Mouse (Mus musculus): ENCODE data around the gene Ube2h. TPM values are rescaled to one million over a fixed set of nuclear protein-coding genes. Genes with fewer than 3 reads are reported as not detected.

Gene Ube2h
- polyA plus RNA-seq, 1 experiment, result 92.8 TPM

GRCm38 (mm10) chr6:30300901-30301300, 3.4 kb downstream of the Ube2h start:
- Histone ChIP-seq H3K4me1 (ENCODE audit: control insufficient read depth, insufficient read depth, low read length) (peaks cover 3% of the 10 kb centered on the region; the same call in 1 of the 2 replicates), H3K27ac (ENCODE audit: insufficient read depth, low read length) (peak overlapping the region; percentile 78), H3K4me3 (ENCODE audit: insufficient read depth, low read length) (peak overlapping the region; percentile 34)
- TF ChIP-seq CTCF (IDR thresholded peaks at IDR 0.05; ENCODE audit: borderline replicate concordance, insufficient read depth, low read length) (no peak), POLR2A (IDR thresholded peaks at IDR 0.05; ENCODE audit: low read depth, low read length) (0 out of 2 replicates have a peak, but pooled peaks have one; percentile 33)

DNA sequence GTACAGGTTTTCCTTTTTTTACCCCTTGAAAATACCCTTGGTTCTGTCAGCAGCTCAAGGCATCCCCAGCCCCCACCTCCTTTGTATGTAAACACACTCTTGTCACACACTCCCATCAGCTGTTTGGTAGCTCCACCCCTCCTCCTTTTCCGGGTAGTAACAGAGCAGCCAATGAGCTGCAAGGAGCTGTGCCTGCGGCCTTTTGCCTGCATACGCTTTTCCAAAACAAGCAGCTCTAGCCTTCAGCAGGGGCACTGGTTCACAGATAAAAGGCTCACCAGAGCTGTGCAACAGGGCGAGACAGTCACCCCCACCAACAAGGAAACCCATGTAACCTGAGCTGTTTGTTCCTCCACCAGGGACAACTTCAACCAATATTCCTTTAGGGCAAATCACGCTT, 4.0 kb downstream of the Ube2h start:
- no peak for TF ChIP-seq CTCF (IDR thresholded peaks at IDR 0.05; ENCODE audit: borderline replicate concordance, insufficient read depth, low read length)
- TF ChIP-seq POLR2A (IDR thresholded peaks at IDR 0.05; ENCODE audit: low read depth, low read length), result 0 out of 2 replicates have a peak, but pooled peaks have one; percentile 29
- H3K4me1 ChIP-seq (ENCODE audit: control insufficient read depth, insufficient read depth, low read length), result peaks cover 3% of the 10 kb centered on the region; the same call in 1 of the 2 replicates
- H3K27ac ChIP-seq (ENCODE audit: insufficient read depth, low read length), result peak overlapping the region; percentile 78
- peak overlapping the region; percentile 15; the same call in 1 of the 2 replicates for H3K4me3 ChIP-seq (ENCODE audit: insufficient read depth, low read length)

DNA sequence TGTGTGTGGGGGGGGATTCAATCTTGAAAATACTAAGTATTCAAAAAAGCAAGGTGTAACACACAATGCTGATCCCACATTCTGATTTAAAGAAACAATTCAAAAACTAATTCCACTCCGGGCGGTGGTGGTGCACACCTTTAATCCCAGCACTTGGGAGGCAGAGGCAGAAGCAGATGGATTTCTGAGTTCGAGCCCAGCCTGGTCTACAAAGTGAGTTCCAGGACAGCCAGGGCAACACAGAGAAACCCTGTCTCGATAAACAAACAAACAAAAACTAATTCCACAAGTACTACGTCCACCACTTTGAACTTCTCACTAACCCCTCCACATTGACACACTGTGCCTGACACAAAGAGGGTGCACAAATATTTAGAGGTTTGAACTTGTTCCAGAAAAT, 4.7 kb downstream of the Ube2h start:
- no peak overlapping the region for H3K4me3 ChIP-seq (ENCODE audit: insufficient read depth, low read length)
- peaks cover 3% of the 10 kb centered on the region; the same call in 1 of the 2 replicates for H3K4me1 ChIP-seq (ENCODE audit: control insufficient read depth, insufficient read depth, low read length)
- TF ChIP-seq POLR2A (IDR thresholded peaks at IDR 0.05; ENCODE audit: low read depth, low read length) (no peak), CTCF (IDR thresholded peaks at IDR 0.05; ENCODE audit: borderline replicate concordance, insufficient read depth, low read length) (no peak)
- peak overlapping the region; percentile 6; the same call in 1 of the 2 replicates for H3K27ac ChIP-seq (ENCODE audit: insufficient read depth, low read length)

- TF ChIP-seq POLR2A (IDR thresholded peaks at IDR 0.05; ENCODE audit: low read depth, low read length), result no peak
- TF ChIP-seq CTCF (IDR thresholded peaks at IDR 0.05; ENCODE audit: borderline replicate concordance, insufficient read depth, low read length), result no peak
- H3K4me1 ChIP-seq (ENCODE audit: control insufficient read depth, insufficient read depth, low read length), result peaks cover 3% of the 10 kb centered on the region; the same call in 1 of the 2 replicates
- no peak overlapping the region for H3K27ac ChIP-seq (ENCODE audit: insufficient read depth, low read length)
- H3K4me3 ChIP-seq (ENCODE audit: insufficient read depth, low read length), result no peak overlapping the region
These were observed 5.2 kb downstream of the Ube2h start for GRCm38 (mm10) chr6:30299116-30299515.

DNA sequence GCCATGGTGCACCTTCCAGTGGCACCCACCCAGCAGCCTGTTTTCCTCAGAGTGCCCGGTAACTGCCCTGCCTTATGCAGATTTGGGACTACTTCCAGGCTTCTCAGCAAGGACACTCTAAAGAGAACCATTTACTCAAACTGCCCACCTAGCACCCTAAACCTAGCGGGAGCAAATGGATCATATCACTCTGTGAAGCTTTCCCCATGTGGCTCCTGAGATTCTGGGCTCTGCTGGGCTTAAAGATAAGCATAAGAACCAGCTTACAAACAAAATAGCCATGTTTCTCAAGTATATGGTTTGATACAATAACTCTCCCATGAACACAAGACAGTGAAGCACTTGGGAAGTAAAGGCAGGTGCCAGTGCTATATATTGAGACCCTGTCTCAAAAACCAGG, 11.8 kb downstream of the Ube2h start:
- Histone ChIP-seq H3K4me3 (ENCODE audit: insufficient read depth, low read length) (no peak overlapping the region), H3K4me1 (ENCODE audit: control insufficient read depth, insufficient read depth, low read length) (no peaks in the 10 kb centered on the region), H3K27ac (ENCODE audit: insufficient read depth, low read length) (no peak overlapping the region)
- no peak for TF ChIP-seq POLR2A (IDR thresholded peaks at IDR 0.05; ENCODE audit: low read depth, low read length)
- no peak for TF ChIP-seq CTCF (IDR thresholded peaks at IDR 0.05; ENCODE audit: borderline replicate concordance, insufficient read depth, low read length)

GRCm38 (mm10) chr6:30287958-30288357, 16.4 kb downstream of the Ube2h start:
- TF ChIP-seq POLR2A (IDR thresholded peaks at IDR 0.05; ENCODE audit: low read depth, low read length) (no peak), CTCF (IDR thresholded peaks at IDR 0.05; ENCODE audit: borderline replicate concordance, insufficient read depth, low read length) (no peak)
- peaks cover 5% of the 10 kb centered on the region for H3K4me1 ChIP-seq (ENCODE audit: control insufficient read depth, insufficient read depth, low read length)
- H3K4me3 ChIP-seq (ENCODE audit: insufficient read depth, low read length), result no peak overlapping the region
- H3K27ac ChIP-seq (ENCODE audit: insufficient read depth, low read length), result no peak overlapping the region

GRCm38 (mm10) chr6:30286642-30287041, 17.7 kb downstream of the Ube2h start:
- no peak for TF ChIP-seq CTCF (IDR thresholded peaks at IDR 0.05; ENCODE audit: borderline replicate concordance, insufficient read depth, low read length)
- TF ChIP-seq POLR2A (IDR thresholded peaks at IDR 0.05; ENCODE audit: low read depth, low read length), result no peak
- peaks cover 8% of the 10 kb centered on the region for H3K4me1 ChIP-seq (ENCODE audit: control insufficient read depth, insufficient read depth, low read length)
- no peak overlapping the region for H3K4me3 ChIP-seq (ENCODE audit: insufficient read depth, low read length)
- H3K27ac ChIP-seq (ENCODE audit: insufficient read depth, low read length), result no peak overlapping the region

DNA sequence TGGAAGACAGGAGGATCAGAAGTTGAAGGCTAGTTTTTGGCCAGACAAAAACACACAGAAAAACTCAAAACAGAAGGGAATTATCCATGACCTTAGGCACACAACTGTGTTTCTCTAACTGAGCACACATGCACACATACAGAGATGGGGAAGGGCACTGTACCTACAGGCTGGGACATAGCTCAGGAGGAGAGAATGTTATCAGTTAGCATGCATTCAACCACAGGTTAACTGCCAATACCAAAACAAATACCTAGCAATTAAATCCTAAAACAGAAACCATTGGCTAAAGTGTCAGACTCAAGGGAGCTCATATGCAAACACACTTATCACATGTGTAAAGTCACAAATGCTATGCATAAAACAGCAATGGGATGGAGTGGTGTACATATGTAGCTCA, 20.2 kb downstream of the Ube2h start:
- no peak overlapping the region for H3K4me3 ChIP-seq (ENCODE audit: insufficient read depth, low read length)
- peaks cover 8% of the 10 kb centered on the region for H3K4me1 ChIP-seq (ENCODE audit: control insufficient read depth, insufficient read depth, low read length)
- no peak for TF ChIP-seq CTCF (IDR thresholded peaks at IDR 0.05; ENCODE audit: borderline replicate concordance, insufficient read depth, low read length)
- TF ChIP-seq POLR2A (IDR thresholded peaks at IDR 0.05; ENCODE audit: low read depth, low read length), result no peak
- no peak overlapping the region for H3K27ac ChIP-seq (ENCODE audit: insufficient read depth, low read length)

GRCm38 (mm10) chr6:30282361-30282760, 22.0 kb downstream of the Ube2h start:
- Histone ChIP-seq H3K4me3 (ENCODE audit: insufficient read depth, low read length) (no peak overlapping the region), H3K27ac (ENCODE audit: insufficient read depth, low read length) (no peak overlapping the region), H3K4me1 (ENCODE audit: control insufficient read depth, insufficient read depth, low read length) (peaks cover 8% of the 10 kb centered on the region)
- TF ChIP-seq CTCF (IDR thresholded peaks at IDR 0.05; ENCODE audit: borderline replicate concordance, insufficient read depth, low read length) (no peak), POLR2A (IDR thresholded peaks at IDR 0.05; ENCODE audit: low read depth, low read length) (no peak)

- TF ChIP-seq POLR2A (IDR thresholded peaks at IDR 0.05; ENCODE audit: low read depth, low read length), result no peak
- no peak for TF ChIP-seq CTCF (IDR thresholded peaks at IDR 0.05; ENCODE audit: borderline replicate concordance, insufficient read depth, low read length)
- H3K4me1 ChIP-seq (ENCODE audit: control insufficient read depth, insufficient read depth, low read length), result peaks cover 2% of the 10 kb centered on the region; the same call in 1 of the 2 replicates
These were observed 26.0 kb downstream of the Ube2h start for GRCm38 (mm10) chr6:30278374-30278773.

More at GRCm38 (mm10) chr6:30278374-30278773, 26.0 kb downstream of the Ube2h start:
- H3K27ac ChIP-seq (ENCODE audit: insufficient read depth, low read length), result no peak overlapping the region
- no peak overlapping the region for H3K4me3 ChIP-seq (ENCODE audit: insufficient read depth, low read length)

Measured in embryonic fibroblast, embryonic 13.5 days (primary cell).